Mouse (Mus musculus): ENCODE measurements around the gene Ydjc.

The Ydjc gene

GRCm38 (mm10) chr16:17144339-17144738 lies at the start of gene Ydjc:
TSS of gene Ydjc (plus strand) at chr16:17144621.
- no peak for DNase-seq (ENCODE audit: extremely low read depth, low read depth, low spot score)

- DNase-seq (ENCODE audit: extremely low read depth, low read depth, low spot score) = no peak
Observed at GRCm38 (mm10) chr16:17096938-17097337, 47.5 kb upstream of the Ydjc start.

GRCm38 (mm10) chr16:17102630-17103220 lies 41.7 kb upstream of the Ydjc start:
- DNase-seq (ENCODE audit: extremely low read depth, low read depth, low spot score) = no peak

DNA sequence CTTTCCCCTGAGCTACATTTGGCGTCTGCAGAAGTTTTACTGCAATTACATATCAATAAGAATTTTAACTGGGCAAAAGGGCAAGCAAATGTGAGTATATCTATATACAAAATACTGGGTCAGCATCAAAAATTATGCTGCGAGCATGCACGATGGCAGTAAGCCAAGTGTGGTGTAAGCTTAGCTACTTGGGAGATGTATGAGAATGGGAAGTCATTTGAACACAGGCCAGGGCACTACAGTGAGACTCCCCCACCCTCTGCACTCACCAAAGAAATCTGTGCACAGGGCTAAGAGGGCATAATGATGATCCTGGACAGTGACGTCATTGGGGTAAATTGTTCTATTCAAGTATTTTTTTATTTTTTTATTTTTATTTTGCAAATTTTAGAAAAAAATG lies 39.8 kb upstream of the Ydjc start:
- no peak for DNase-seq (ENCODE audit: extremely low read depth, low read depth, low spot score)

GRCm38 (mm10) chr16:17110771-17111743 lies 33.4 kb upstream of the Ydjc start, which contains the start of gene Ppil2:
TSS of gene Ppil2 (minus strand) at chr16:17111257.
- DNase-seq (ENCODE audit: extremely low read depth, low read depth, low spot score) = no peak

DNA sequence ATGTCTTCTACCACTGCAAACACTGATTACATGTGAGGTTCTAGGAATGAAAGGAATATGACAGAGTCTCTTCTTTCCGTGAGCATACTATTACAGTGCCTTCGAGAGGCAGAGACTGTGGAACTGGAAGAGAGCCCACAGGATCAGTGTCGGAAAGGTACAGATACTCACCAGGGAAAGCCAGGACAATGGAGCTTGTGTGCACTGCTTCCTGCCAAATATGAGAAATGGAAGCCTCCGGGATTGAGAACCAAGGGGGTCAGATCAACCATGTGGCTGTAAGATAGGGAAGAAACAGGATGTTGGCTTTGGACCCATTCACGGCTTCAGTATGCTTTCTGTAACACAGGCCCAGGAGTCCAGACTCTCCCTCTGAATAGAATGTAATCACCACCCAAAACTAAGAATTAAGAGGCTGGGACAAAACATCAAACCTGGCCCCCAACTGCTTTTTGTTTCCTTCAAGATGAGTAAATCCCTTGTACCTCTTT lies 27.1 kb upstream of the Ydjc start:
- DNase-seq (ENCODE audit: extremely low read depth, low read depth, low spot score) = no peak

GRCm38 (mm10) chr16:17121569-17121968 lies 22.9 kb upstream of the Ydjc start:
- no peak for DNase-seq (ENCODE audit: extremely low read depth, low read depth, low spot score)

DNA sequence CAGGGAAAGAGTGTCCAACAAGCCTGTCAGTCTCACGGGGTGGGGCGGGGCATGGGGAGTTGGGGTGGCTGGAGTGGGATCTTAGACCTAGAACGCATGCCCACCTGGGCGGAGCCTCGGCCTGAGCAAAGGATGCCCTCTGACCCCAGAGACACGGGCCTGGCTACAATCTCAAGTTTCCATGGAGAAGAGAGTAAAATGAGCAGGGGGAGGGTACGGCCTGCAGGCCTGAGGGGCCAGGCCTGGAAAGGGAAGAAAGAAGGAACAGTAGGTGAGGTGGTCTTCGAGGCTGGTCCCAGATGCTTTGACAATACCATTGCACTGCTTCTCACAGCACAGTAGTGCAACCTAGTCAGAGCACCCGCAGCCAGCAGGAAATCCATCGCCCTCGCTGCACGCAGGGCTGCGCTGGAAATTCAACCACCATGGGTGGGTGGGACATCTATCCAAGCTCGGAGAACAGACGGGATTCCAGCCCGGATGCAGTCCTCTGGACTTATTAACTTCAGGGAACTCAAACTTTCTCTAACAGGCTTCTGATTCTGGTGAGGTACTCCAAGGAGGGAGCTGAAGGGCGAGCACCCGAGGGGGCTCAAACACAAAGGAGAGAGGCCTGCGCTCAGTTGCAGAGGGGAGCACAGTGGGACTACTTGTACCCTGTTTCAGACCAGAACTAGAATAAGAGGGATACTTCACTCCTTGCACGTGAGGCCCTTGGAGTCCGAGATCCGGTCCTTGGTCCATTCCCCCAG lies 20.1 kb upstream of the Ydjc start:
- no peak for DNase-seq (ENCODE audit: extremely low read depth, low read depth, low spot score)

- no peak for DNase-seq (ENCODE audit: extremely low read depth, low read depth, low spot score)
Observed at GRCm38 (mm10) chr16:17124871-17125520, 19.4 kb upstream of the Ydjc start, which contains the start of gene 2610318N02Rik. TSS of gene 2610318N02Rik (minus strand) at chr16:17125167.

DNA sequence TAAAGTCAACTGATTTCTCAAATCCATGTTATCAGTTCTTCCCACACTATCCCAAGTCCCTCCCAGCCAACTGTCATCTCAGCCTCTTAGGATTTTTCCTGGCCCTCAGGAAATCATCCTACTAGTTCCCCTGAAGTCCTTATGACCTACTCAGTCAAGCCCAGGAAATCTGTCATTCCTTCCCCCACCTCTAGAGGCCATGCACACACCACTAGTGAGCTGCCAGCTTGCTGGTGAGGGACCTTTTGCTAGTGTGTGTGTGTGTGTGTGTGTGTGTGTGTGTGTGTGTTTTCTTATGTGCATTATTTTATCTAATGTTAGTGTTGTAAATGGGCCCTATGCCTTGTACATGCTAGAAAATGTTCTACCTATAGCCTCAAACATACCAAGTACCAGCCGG lies 17.1 kb upstream of the Ydjc start:
- no peak for DNase-seq (ENCODE audit: extremely low read depth, low read depth, low spot score)

DNA sequence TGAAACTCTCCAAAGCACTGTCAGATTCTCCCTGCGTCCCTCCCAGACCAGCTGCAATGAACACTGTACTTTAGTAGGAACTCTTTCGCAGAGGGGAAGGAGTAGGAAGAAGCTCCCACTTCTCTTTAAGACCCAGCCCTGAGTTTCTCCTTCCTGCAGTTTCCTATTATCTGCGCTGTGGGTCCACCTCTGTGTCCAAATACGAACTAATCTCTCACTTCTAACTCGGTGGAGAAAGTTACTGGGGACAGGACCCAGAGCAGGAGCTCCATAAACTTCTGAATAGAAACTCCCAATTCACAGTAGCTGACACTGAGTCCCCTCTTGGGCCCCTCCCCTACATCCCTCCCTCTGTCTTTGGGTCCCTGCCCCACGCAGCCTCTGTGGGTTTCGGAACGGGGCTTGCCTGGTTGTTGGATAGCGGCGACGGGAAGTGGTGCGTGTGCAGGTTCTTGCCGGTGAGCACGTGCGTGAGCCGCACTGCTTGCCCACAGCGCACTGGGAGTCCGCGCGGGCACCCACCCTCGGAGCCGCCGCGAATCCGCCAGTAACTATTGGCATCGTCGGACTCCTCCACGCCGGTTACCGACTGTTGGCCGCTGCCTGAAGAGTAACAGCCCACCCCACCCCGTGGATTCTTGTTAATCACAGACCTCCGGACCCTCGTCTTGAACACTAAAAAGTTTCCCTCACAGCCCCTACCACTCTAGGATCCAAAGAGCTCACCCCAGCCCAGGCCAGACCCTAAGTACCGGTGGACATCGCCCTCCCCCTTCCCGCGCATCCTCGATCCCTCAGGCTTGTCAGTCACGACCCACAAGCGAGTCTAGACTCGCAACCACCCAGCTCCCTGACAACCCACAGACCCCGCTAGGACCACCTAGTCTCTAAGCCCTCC lies 13.0 kb upstream of the Ydjc start:
- DNase-seq (ENCODE audit: extremely low read depth, low read depth, low spot score) = no peak

DNA sequence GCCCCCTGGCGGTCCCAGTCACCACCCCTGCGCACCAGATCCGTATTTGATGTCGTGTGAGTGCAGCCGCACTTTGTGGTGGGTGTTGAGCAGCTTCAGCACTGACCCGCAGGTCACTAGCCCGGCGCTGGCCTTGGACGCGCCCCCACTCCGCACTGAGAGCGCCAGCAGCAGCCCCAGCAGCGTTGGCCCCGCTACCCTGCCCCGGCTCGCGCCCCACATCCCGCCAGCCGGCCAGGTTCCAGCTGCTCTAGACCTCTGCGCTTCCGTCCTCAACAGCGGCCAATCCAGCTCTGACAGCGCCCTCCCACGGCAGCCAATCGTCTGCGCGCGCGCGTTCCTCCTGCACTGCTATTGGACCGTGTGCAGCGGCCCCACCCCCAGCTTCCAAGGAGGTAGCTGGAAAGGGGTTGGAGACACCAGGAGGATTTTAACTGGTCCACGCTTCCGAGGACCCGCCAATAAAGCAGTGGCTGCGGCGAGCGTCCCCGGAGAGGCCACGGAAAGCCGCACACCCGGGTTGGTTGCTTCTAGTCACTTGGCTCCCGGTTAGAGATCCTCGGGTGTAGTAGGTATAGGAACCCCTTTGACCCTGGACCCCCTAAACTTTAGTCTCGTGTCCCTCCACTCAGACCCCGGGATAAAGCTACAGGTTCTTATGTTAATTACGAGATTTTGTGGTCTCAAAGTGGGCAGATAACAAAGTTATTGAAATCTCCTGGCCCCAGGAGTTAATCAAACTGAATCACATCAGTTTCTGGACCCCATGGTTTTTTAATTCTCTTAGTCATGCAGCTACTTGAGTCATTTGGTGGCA lies 12.1 kb upstream of the Ydjc start, which contains the start of gene Sdf2l1:
TSS of gene Sdf2l1 (minus strand) at position 295 of the 817 bp plus-strand sequence.
- no peak for DNase-seq (ENCODE audit: extremely low read depth, low read depth, low spot score)

- DNase-seq (ENCODE audit: extremely low read depth, low read depth, low spot score) = no peak
Observed at GRCm38 (mm10) chr16:17132906-17133200, 11.6 kb upstream of the Ydjc start.

GRCm38 (mm10) chr16:17137355-17137754 lies 7.1 kb upstream of the Ydjc start:
- DNase-seq (ENCODE audit: extremely low read depth, low read depth, low spot score) = no peak

DNA sequence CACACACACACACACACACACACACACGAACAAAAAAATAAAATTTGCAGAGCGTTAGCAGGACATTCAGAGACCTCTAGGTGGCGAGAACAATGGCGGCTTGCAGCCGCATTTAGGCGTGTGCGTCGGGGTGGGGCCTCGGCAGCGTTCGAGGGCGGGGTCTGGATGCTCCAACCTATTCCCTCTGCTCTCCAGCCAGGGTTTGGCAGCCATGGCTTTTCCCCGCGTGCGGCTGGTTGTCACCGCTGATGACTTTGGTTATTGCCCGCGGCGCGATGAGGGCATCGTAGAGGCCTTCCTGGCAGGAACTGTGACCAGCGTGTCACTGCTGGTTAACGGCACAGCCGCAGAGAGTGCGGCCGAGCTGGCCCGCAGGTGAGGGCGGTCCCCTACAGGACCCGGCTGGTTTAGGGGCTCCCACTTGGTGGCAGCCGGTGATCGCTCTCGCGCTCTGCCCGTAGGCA lies 2.4 kb downstream of the Ydjc start, which contains the start of gene Ccdc116:
TSS of gene Ccdc116 (minus strand) at position 458 of the 464 bp plus-strand sequence.
- no peak for DNase-seq (ENCODE audit: extremely low read depth, low read depth, low spot score)

GRCm38 (mm10) chr16:17147391-17147929 lies 3.0 kb downstream of the Ydjc start:
- no peak for DNase-seq (ENCODE audit: extremely low read depth, low read depth, low spot score)

DNA sequence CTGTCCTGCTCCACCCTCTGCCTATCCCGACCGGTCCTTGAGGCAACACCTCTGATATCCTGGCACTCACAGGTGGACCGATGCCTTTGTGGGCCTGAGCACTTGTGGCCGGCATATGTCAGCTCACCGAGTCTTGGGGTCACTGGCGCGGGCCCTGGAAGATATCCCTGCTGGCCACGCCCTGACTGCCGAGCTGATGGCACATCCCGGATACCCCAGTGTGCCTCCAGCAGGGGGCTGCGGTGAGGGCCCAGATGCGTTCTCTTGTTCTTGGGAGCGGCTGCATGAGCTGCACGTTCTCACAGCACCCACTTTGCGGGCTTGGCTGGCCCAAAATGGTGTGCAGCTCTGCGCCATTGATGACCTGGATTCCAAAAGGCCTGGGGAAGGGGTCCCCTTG lies 3.7 kb downstream of the Ydjc start:
- no peak for DNase-seq (ENCODE audit: extremely low read depth, low read depth, low spot score)

- DNase-seq (ENCODE audit: extremely low read depth, low read depth, low spot score) = no peak
Observed at GRCm38 (mm10) chr16:17150520-17151258, 6.3 kb downstream of the Ydjc start.

All from fat pad, adult 2 months (tissue).